Mouse (Mus musculus) CH12.LX (cell line): ENCODE data around the gene Cacna1a. TPM values are rescaled to one million over a fixed set of nuclear protein-coding genes. Genes with fewer than 3 reads are reported as not detected.
"Not testable (repeated sequence)": the region's sequence is repeated elsewhere in the genome, so short reads cannot be mapped to it uniquely, and the experiment has no call there.

ENCODE experiments used
- DNase-seq: peaks from one replicate; pipeline ENCODE4 v3.0.0-alpha.2; 2013; ENCODE audit errors: extremely low read depth
- H3K27ac ChIP-seq: 2 replicates; pipeline ENCODE4 v1.5.1; 2012; ENCODE audit warnings: low read depth, mild to moderate bottlenecking, control low read depth, moderate library complexity; ENCODE audit not compliant: insufficient read depth
- H3K27me3 ChIP-seq: replicated peaks from 2 replicates; pipeline ENCODE3; 2012; ENCODE audit warnings: inconsistent platforms
- H3K36me3 ChIP-seq, 2 experiments: replicated peaks in 1 of 2; 2 replicates each; pipeline versions ENCODE3 to v1.6.1; 2012; ENCODE audit warnings: inconsistent platforms in 1 of 2, low read length in 1 of 2, mild to moderate bottlenecking in 1 of 2, mixed read lengths in 1 of 2, moderate library complexity in 1 of 2; ENCODE audit not compliant: control insufficient read depth in 1 of 2, insufficient read depth in 1 of 2
- H3K4me1 ChIP-seq, 2 experiments: 2 replicates each; pipeline ENCODE4 v1.6.1; 2012; ENCODE audit warnings: inconsistent platforms in 1 of 2, moderate library complexity in 1 of 2; ENCODE audit not compliant: insufficient read depth in 2 of 2, control insufficient read depth in 1 of 2
- H3K4me2 ChIP-seq: 2 replicates; pipeline ENCODE4 v1.6.1; 2012; ENCODE audit warnings: low read depth, mild to moderate bottlenecking, control low read depth; ENCODE audit not compliant: poor library complexity, insufficient read depth, severe bottlenecking
- H3K4me3 ChIP-seq, 3 experiments: fragments of 150-350 bp in 1 of 3; sonication (generic) in 1 of 3; replicated peaks in 1 of 3; 2 replicates each; pipeline versions ENCODE3 to v1.5.1; 2011 to 2012; ENCODE audit warnings: low read depth in 2 of 3, low read length in 2 of 3, mild to moderate bottlenecking in 2 of 3, moderate library complexity in 2 of 3, control low read depth in 1 of 3, improper control_type of control experiment in 1 of 3, inconsistent platforms in 1 of 3, mixed read lengths in 1 of 3; ENCODE audit not compliant: poor library complexity in 1 of 3
- H3K79me2 ChIP-seq: replicated peaks from 2 replicates; pipeline ENCODE4 v1.6.1; 2012; ENCODE audit warnings: mild to moderate bottlenecking, moderate library complexity; ENCODE audit not compliant: control insufficient read depth, poor library complexity, insufficient read depth, severe bottlenecking; ENCODE audit errors: extremely low read depth
- H3K9ac ChIP-seq: 2 replicates; pipeline ENCODE4 v1.6.1; 2012; ENCODE audit warnings: low read depth, mild to moderate bottlenecking, control low read depth, moderate library complexity; ENCODE audit not compliant: insufficient read depth
- H3K9me3 ChIP-seq: replicated peaks from 2 replicates; pipeline ENCODE3; 2012; ENCODE audit warnings: low read length, inconsistent platforms, mixed read lengths
- CTCF ChIP-seq, 2 experiments: IDR thresholded peaks in 1 of 2; conservative IDR thresholded peaks in 1 of 2; 2 replicates each; pipeline ENCODE4 v1.5.1; 2011 to 2012; ENCODE audit warnings: low read depth in 2 of 2, low read length in 2 of 2, improper control_type of control experiment in 1 of 2, inconsistent platforms in 1 of 2, mild to moderate bottlenecking in 1 of 2, moderate library complexity in 1 of 2
- ETS1 ChIP-seq: conservative IDR thresholded peaks from 2 replicates; pipeline ENCODE4 v1.6.1; 2012; ENCODE audit warnings: low read depth, mild to moderate bottlenecking, inconsistent platforms, low read length, improper control_type of control experiment, moderate library complexity
- HCFC1 ChIP-seq: IDR thresholded peaks from 2 replicates; pipeline ENCODE4 v1.6.1; 2012; ENCODE audit warnings: low read depth, mild to moderate bottlenecking, inconsistent platforms, low read length, improper control_type of control experiment
- MAFK ChIP-seq: IDR thresholded peaks from 2 replicates; pipeline ENCODE4 v1.6.1; 2011; ENCODE audit warnings: low read length, improper control_type of control experiment; ENCODE audit not compliant: insufficient replicate concordance
- MYC ChIP-seq: IDR thresholded peaks from 2 replicates; pipeline ENCODE4 v1.6.1; 2011; ENCODE audit warnings: low read depth, mild to moderate bottlenecking, improper control_type of control experiment, low read length
- NELFE ChIP-seq: IDR thresholded peaks from 2 replicates; pipeline ENCODE4 v1.6.1; 2011; ENCODE audit warnings: low read depth, low read length, improper control_type of control experiment
- NRF1 ChIP-seq: IDR thresholded peaks from 2 replicates; pipeline ENCODE4 v1.6.1; 2014; ENCODE audit warnings: low read depth, mild to moderate bottlenecking, inconsistent platforms, low read length, improper control_type of control experiment, moderate library complexity
- PAX5 ChIP-seq: IDR thresholded peaks from 2 replicates; pipeline ENCODE4 v1.6.1; 2012; ENCODE audit warnings: low read length, inconsistent platforms, mixed read lengths
- POLR2A ChIP-seq: IDR thresholded peaks from 2 replicates; pipeline ENCODE4 v1.6.1; 2011; ENCODE audit warnings: low read depth, mild to moderate bottlenecking, improper control_type of control experiment, low read length
- RAD21 ChIP-seq: IDR thresholded peaks from 2 replicates; pipeline ENCODE4 v1.6.1; 2011; ENCODE audit warnings: low read depth, mild to moderate bottlenecking, low read length, improper control_type of control experiment, moderate library complexity
- RCOR1 ChIP-seq: conservative IDR thresholded peaks from 2 replicates; pipeline ENCODE4 v1.6.1; 2012; ENCODE audit warnings: low read depth, mild to moderate bottlenecking, inconsistent platforms, low read length, improper control_type of control experiment
- SMC3 ChIP-seq: IDR thresholded peaks from 2 replicates; pipeline ENCODE4 v1.6.1; 2011; ENCODE audit warnings: low read depth, low read length, improper control_type of control experiment
- TCF12 ChIP-seq: IDR thresholded peaks from 2 replicates; pipeline ENCODE4 v1.6.1; 2014; ENCODE audit warnings: low read depth, mild to moderate bottlenecking, inconsistent platforms, low read length, improper control_type of control experiment
- USF1 ChIP-seq: IDR thresholded peaks from 2 replicates; pipeline ENCODE4 v1.6.1; 2014; ENCODE audit warnings: low read depth, mild to moderate bottlenecking, inconsistent platforms, low read length, improper control_type of control experiment
- USF2 ChIP-seq: conservative IDR thresholded peaks from 2 replicates; pipeline ENCODE4 v1.6.1; 2011; ENCODE audit warnings: low read depth, low read length, improper control_type of control experiment
- ZNF384 ChIP-seq: IDR thresholded peaks from 2 replicates; pipeline ENCODE4 v1.6.1; 2012; ENCODE audit warnings: low read depth, low read length, improper control_type of control experiment, inconsistent platforms
- dilution Hi-C: fragments of 300-500 bp; cut with MboI; formaldehyde crosslinking; loops from 2 replicates; pipeline ENCODE4 v1.14.3; 2020; ENCODE audit warnings: low sequenced_read_pairs; ENCODE audit not compliant: extremely low pct_unique_long_range_greater_than_20kb, extremely low pct_ligation_motif_present
- in situ Hi-C: fragments of 300-500 bp; cut with MboI; formaldehyde crosslinking; loops from 3 replicates; pipeline ENCODE4 v1.14.3; 2019; ENCODE audit warnings: low sequenced_read_pairs, low pct_ligation_motif_present, low pct_unique_long_range_greater_than_20kb, mixed read lengths
- polyA plus RNA-seq: library from polyadenylated mRNA; unstranded; fragments of >175 nt; gene quantifications from 2 replicates; pipeline ENCODE4 v1.2.1, GENCODE M21; 2012; ENCODE audit warnings: low read depth; ENCODE audit not compliant: insufficient read length
- total RNA-seq, 2 experiments: library from RNA; depleted of rRNA; stranded (reverse); fragments of 300-350 nt in 1 of 2; fragments of >200 nt in 1 of 2; gene quantifications; 2 replicates each; pipeline ENCODE4 v1.2.3; 2012 to 2014

Gene Cacna1a
- total and polyA plus RNA-seq, 3 experiments: 2.6 to 9.4 (median 6.9) TPM

- no peak overlapping the region for H3K4me2 ChIP-seq
- no peaks in the 10 kb centered on the region for H3K4me1 ChIP-seq
- in situ Hi-C loops: loop anchor here (10.0 kb wide), 1 partner anchor 142 kb away; no protein-coding TSS in a partner anchor
- H3K4me3 ChIP-seq: no peak overlapping the region
- no peak overlapping the region for H3K9ac ChIP-seq
- H3K27me3 ChIP-seq: peaks cover 65% of the 10 kb centered on the region
- H3K36me3 ChIP-seq: no peaks in the 10 kb centered on the region
- TF ChIP-seq TCF12 (no peak), RAD21 (no peak), NRF1 (no peak), USF2 (no peak)
- DNase-seq: no peak
- H3K27ac ChIP-seq: no peak overlapping the region
- dilution Hi-C loops: no loop called here
- H3K9me3 ChIP-seq: no peaks in the 10 kb centered on the region
- H3K79me2 ChIP-seq: no peaks in the 10 kb centered on the region
Observed at GRCm38 (mm10) chr8:84507220-84507619, 119.0 kb downstream of the Cacna1a start.

- H3K4me1 ChIP-seq, dilution Hi-C loops, H3K9me3 ChIP-seq, H3K4me2 ChIP-seq, H3K4me3 ChIP-seq, H3K79me2 ChIP-seq, H3K36me3 ChIP-seq, H3K9ac ChIP-seq, DNase-seq, H3K27ac ChIP-seq: not testable (repeated sequence)
- in situ Hi-C loops: loop anchor here (10.0 kb wide), 1 partner anchor 145 kb away; no protein-coding TSS in a partner anchor
- TF ChIP-seq RAD21 (peak; percentile 45), CTCF (conservative IDR thresholded peaks at IDR 0.05 in 1 of 2, IDR thresholded peaks at IDR 0.05 in 1 of 2; ENCODE audit: low read depth in 2 of 2, low read length in 2 of 2) (peak in 1 of 2 experiments; percentile 59; a peak in 2 of 4 replicates), SMC3 (peak; percentile 18)
- peaks cover 76% of the 10 kb centered on the region for H3K27me3 ChIP-seq
Observed at GRCm38 (mm10) chr8:84509764-84510163, 121.5 kb downstream of the Cacna1a start.

GRCm38 (mm10) chr8:84511621-84512020 is 123.4 kb downstream of the Cacna1a start:
- Histone ChIP-seq H3K9me3 (no peaks in the 10 kb centered on the region), H3K4me1 (no peaks in the 10 kb centered on the region), H3K4me2 (no peak overlapping the region), H3K79me2 (no peaks in the 10 kb centered on the region), H3K27me3 (peaks cover 74% of the 10 kb centered on the region), H3K36me3 (no peaks in the 10 kb centered on the region), H3K9ac (no peak overlapping the region), H3K27ac (no peak overlapping the region), H3K4me3 (no peak overlapping the region)
- TF ChIP-seq MYC (no peak), MAFK (no peak), TCF12 (no peak), PAX5 (no peak), USF1 (no peak), POLR2A (no peak), RCOR1 (no peak), RAD21 (no peak), NELFE (no peak), USF2 (no peak), SMC3 (no peak), NRF1 (no peak), HCFC1 (no peak), ETS1 (no peak), ZNF384 (no peak)
- in situ Hi-C loops (no loop called here), dilution Hi-C loops (no loop called here)
- no peak for DNase-seq
